Mouse (Mus musculus): Measurements from ENCODE around the gene Slc52a3.

- TF ChIP-seq MAX (IDR thresholded peaks at IDR 0.05; ENCODE audit: low read length) = no peak
- no peak for TF ChIP-seq CTCF (IDR thresholded peaks at IDR 0.05 in 2 of 3, conservative IDR thresholded peaks at IDR 0.05 in 1 of 3; ENCODE audit: control insufficient read depth in 1 of 3, insufficient read depth in 1 of 3, low read depth in 2 of 3, low read length in 3 of 3, poor library complexity in 1 of 3, severe bottlenecking in 1 of 3)
- TF ChIP-seq SIN3A (IDR thresholded peaks at IDR 0.05; ENCODE audit: low read length) = no peak
- TF ChIP-seq GATA1 (IDR thresholded peaks at IDR 0.05; ENCODE audit: low read depth, low read length) = no peak
- no peak for TF ChIP-seq POLR2A (IDR thresholded peaks at IDR 0.05; ENCODE audit: control insufficient read depth in 1 of 2, insufficient read depth in 1 of 2, low read depth in 1 of 2, low read length in 2 of 2, poor library complexity in 1 of 2)
- TF ChIP-seq TCF12 (IDR thresholded peaks at IDR 0.05; ENCODE audit: low read depth, low read length) = no peak
- TF ChIP-seq ZC3H11A (IDR thresholded peaks at IDR 0.05; ENCODE audit: low read depth, low read length) = no peak
- TF ChIP-seq USF1 (IDR thresholded peaks at IDR 0.05; ENCODE audit: low read depth, low read length) = no peak
These were observed 5.3 kb upstream of the Slc52a3 start for GRCm38 (mm10) chr2:151990985-151991394.
